Mouse (Mus musculus): ENCODE results near the gene Tenm3. TPM values are rescaled to one million over a fixed set of nuclear protein-coding genes. Genes with fewer than 3 reads are reported as not detected.

Gene Tenm3
- total RNA-seq, 2 experiments from 2014 or later, result 62.2 to 70.6 TPM

DNA sequence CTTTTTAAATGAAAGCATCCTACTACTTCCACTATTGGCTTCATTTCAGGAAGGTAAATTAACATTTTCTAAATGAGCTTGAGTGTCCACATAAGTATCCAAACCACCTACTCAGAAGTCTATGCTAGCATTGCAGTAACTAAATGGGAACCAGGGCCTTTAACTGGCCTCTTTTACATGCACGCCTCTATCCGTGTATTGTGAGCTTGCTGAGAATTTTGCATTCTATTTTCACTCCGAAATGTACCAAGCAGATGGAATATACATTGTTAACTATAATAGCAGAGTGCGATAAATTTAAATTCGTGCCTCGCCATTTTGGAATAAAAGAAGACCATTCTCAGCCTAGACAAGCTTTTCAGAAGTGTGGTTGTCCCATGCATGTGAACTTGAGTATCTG lies 521.5 kb downstream of the Tenm3 start:
- peak in 1 of 2 experiments; percentile 82 for DNase-seq (ENCODE audit: low spot score in 2 of 2)

DNA sequence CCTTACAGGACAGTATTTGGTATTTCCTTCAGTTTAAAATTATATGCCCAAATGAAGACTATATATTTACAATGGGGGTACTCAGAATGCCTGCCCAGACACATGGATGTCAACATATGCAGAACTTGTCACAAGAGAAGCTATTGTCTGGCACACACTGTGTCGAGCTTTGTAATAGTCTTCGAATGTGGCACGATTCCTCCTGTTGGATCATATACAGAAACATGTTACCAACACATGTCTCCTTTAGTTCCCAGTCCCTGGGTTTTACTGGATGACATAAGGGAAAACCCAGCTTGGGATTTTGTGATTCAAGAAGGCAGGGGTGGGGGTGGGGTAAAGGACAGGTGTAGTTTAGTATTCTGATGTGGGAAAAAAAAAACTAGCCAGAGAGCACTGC lies 524.1 kb downstream of the Tenm3 start:
- intact Hi-C loops (cut with DNase I), result no loop called here

More for the DNA sequence above, 521.5 kb downstream of the Tenm3 start:
- intact Hi-C loops (cut with DNase I), result no loop called here

DNA sequence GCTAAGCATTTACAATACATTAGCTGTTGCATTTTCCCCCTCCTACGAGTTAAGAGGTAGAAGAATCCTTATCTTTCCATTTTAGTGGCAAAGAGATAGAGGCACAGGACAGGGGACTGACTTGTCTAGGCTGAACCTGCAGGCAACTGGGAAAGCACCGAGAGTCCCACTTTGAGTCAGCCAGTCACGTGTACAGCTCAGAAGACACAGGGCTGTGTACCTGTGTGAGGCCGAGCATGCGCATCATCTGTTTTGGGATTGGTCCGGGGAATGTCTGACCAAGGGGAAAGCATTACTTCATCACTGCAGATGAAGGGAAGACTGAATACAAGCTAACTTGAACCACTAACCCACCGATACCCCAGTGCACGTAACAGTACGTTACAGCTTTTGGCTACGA lies 526.3 kb downstream of the Tenm3 start:
- intact Hi-C loops (cut with DNase I), result no loop called here
- DNase-seq (ENCODE audit: low spot score in 2 of 2), result peak in 1 of 2 experiments; percentile 26

More for the DNA sequence above, 524.1 kb downstream of the Tenm3 start:
- DNase-seq (ENCODE audit: low spot score in 2 of 2), result no peak

DNA sequence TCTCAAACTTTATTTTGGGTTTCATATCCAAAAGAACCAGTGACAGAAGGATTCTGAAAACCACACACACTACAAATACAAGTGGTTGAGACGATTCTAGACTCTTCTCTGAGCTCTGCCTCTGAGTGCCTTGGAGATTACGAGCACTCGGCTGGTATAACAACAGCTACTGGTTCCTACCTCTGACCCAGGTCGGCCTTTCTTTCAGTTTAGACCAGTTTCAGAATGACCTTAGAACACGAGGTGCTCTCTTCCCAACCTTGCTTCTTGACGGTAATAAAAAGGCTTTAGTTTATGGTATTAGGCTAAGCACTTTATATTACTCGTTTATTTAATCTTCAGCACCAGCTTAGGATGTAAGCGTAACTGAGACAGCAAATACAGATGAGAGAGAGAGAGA lies 528.1 kb downstream of the Tenm3 start:
- intact Hi-C loops (cut with DNase I), result no loop called here
- no peak for DNase-seq (ENCODE audit: low spot score in 2 of 2)

DNA sequence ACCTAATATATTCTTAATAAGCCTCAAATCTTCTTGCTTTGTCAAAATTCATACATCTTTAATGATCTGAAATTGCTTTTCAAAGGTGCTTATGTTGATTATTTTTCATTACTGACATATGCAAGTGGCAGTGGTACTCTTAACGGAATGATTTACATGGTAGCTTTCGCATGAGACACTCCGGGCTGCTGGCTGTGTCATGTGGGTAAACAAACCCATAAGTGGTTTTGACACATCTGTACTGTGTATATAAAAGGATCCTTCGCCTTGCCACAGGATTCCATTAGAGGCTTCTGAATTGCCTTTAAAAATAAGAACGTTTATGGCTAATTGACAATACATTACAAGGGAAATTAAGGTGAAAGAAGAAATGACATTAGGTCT lies 529.8 kb downstream of the Tenm3 start:
- peak in 1 of 2 experiments; percentile 23 for DNase-seq (ENCODE audit: low spot score in 2 of 2)
- intact Hi-C loops (cut with DNase I), result loop anchor here (5.0 kb wide), 3 partner anchors 63 to 243 kb away; no protein-coding TSS in a partner anchor

DNA sequence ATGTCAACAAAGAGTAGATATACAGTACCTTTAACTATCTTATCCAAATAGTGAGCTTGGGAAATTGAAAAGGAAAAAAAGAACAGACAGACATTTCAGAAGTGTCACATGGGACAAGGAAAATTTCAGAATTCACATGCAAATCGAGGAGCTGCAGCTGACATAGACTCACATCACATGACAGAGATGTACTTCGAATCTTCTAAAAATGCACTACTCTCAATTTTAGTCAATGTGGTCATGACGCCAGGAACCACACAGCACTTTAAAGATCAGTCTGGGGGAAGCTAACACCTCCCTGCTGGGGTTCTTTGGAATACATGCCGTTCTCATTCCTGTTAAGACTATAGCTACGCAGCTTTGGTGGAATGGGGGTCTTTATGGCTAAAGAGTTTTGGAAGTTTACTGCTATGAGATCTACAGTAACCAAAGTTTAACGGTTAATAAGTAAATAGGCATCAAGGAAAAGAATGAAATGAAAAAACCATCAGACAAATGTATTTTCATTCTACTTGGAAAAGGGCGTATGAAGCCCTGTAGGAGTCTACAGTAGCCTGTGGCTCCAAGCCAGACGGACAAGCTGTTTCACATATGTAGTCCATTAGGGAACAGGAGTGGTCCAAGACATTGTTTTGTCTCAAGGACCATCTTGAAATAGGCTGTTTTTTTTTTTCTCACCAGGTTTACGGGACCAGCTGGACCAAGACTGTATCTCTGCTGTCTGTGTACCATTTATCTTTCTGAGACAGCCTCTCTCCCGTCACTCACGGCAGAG lies 530.4 kb downstream of the Tenm3 start:
- DNase-seq (ENCODE audit: low spot score in 2 of 2), result peak in 1 of 2 experiments; percentile 87

DNA sequence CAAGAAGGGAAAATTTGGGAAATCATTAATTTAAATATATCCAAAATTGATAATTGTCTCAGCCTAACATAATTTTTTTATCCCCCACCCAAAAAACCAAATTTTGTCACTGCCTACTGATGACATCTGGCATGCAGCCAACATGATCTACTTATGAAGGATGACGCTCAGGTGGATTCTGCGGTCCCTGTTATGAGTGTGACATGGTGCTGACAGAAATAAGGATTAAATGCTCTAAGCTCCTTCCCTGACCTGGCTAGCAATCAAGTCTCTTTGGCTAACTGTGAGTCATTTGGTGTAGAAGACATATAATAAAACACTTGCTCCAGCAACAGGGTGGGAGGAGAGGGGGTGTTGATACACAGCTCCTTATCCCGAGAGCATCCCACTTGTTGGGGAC lies 532.0 kb downstream of the Tenm3 start:
- peak in 1 of 2 experiments; percentile 44 for DNase-seq (ENCODE audit: low spot score in 2 of 2)
- intact Hi-C loops (cut with DNase I), result loop anchor here (5.0 kb wide), 3 partner anchors 66 to 246 kb away; no protein-coding TSS in a partner anchor

More for the DNA sequence above, 530.4 kb downstream of the Tenm3 start:
- intact Hi-C loops (cut with DNase I), result loop anchor here (5.0 kb wide), 3 partner anchors 64 to 244 kb away; no protein-coding TSS in a partner anchor

DNA sequence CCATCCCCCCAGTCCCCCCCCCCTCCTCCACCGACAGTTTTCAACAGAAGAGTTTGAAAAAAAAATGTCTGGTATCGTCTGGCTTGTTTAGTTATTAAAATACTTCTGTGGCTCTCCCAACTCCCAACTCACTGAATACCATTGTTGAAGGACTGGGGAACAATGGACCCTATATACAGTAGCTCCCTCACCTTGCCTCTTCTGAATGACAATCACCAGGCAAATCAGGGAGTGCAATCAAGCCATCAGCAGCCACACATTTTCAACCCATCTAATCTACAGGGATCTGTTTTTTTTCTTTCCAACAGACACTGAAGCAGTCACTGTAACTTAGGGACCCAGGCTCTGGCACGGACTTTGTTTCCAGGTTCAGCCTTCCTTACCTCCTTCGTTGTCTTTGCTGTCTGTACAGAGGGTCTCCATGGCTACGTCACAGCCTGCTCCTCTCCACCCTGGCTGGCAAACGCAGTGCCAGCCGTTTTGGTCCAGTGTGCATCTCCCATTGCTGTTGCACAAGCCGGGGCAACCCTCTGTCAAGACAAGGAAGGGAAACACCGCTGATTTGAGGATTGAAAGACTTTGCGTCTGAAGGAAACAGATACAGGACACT lies 533.4 kb downstream of the Tenm3 start:
- intact Hi-C loops (cut with DNase I), result loop anchor here (5.0 kb wide), 3 partner anchors 67 to 247 kb away; no protein-coding TSS in a partner anchor
- DNase-seq (ENCODE audit: low spot score in 2 of 2), result no peak

DNA sequence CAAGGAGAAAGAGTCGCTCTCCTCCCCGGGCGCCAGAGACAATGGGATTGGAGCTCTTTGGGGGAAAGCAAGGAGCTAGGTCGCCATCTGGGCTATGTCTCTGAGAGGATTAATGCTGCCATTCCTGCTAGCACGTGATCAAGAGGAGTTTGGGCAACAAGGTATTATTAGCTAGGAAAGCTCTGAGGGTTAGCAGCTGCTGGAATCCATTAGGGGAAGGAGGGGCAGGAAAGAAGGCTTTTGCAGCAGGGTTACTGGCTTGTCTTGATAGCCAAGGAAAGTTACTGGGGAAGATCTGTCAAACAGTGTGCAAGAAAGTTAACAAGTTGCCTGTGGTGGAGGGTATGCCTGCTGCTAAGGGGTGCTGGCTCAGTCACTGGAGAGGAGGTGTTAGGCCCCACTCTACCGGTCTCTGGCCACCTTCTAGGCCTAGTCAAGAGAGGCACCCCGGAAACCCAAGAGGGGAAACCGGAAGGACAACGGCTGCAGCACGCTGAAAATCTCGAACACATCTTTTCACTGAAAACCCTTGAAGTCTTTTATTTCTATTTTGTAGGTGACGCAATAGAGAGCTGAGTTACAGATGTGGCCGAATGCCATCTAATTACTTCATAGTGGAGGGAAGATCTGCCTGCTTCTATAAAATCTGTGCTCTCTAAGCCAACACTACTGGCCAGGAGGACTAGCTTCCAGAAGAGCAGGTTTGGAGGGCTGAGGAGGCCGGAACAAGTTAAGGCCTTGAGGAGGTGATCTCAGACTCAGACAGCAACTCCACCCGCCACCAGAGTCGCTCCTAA lies 534.4 kb downstream of the Tenm3 start:
- intact Hi-C loops (cut with DNase I), result no loop called here
- no peak for DNase-seq (ENCODE audit: low spot score in 2 of 2)

DNA sequence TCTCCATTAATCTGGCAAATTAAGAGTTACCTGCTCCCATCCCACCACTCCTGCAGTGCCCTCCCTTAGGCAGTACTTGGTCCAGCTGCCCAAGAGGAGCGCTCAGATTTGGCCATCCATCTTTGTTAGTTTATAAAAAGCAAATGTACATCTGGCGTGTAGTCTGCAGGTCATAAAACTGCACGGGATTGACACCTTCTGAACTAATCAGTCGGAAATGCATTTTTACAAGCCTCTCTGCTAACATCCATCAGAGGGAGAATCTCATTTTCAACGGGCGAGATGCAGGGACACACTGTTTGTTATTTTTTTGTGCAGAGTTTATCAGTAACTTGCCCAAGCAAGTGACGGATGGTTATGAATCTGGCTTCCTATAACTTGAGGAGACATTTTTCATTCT lies 539.5 kb downstream of the Tenm3 start:
- intact Hi-C loops (cut with DNase I), result no loop called here
- DNase-seq (ENCODE audit: low spot score in 2 of 2), result no peak

DNA sequence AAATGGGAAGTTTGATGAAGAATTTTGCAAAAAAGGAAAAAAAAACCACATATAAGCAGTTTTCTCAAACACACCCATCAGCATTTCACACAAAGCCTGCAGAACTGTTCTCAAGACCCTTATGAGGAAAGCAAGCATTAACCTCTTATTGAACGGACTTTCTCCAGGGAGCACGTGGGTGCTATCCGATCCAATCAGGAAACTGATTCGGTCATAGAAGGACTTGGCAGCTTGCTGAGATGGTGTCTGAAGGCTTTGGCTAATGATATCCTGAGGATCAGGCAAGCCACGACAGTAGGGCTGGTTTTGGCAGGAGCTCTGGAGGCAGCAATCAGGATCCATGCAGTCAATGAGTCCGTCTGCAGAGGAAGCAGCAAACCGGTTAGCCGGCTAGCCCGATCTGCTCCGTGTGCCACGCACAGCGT lies 543.1 kb downstream of the Tenm3 start:
- DNase-seq (ENCODE audit: low spot score in 2 of 2), result peak in 1 of 2 experiments; percentile 39
- intact Hi-C loops (cut with DNase I), result no loop called here

DNA sequence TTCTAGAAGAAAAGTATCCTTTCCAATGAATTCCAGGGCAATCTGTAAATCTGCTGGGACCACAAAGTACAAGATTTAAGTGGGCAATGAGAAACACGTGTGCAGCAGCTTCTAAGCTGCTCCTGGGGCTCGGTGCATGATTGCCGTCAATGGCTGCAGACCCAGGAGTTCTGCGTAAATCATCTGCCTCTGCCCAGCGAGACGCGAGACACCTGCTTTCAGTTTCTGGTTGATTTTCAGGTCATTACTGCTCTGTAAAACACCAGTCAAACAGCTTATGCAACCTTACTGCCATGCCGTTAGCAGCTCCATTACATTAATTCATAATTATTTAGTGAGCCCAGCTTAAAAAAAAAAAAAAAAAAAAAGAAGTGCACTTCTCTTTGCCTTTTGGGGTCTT lies 543.7 kb downstream of the Tenm3 start:
- DNase-seq (ENCODE audit: low spot score in 2 of 2), result no peak
- intact Hi-C loops (cut with DNase I), result no loop called here

DNA sequence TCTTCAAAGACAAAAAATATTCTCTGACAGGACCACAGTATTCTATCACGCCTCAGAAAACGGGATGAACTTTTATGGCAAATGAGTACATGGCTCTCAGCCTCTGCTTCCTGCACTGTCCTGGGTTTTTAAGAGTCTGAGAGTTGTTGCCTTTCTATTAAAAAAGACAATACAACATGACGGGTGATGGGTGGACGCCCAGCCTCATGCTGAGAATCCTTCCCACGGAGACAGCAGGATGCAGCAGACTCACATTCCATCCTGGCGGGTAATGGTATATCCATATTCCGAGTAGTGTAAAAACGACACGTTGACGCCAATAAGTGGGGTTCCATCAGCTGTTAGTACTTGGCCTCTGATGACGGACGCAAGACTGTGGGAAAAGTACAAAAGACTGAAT lies 544.4 kb downstream of the Tenm3 start:
- DNase-seq (ENCODE audit: low spot score in 2 of 2), result no peak
- intact Hi-C loops (cut with DNase I), result no loop called here

DNA sequence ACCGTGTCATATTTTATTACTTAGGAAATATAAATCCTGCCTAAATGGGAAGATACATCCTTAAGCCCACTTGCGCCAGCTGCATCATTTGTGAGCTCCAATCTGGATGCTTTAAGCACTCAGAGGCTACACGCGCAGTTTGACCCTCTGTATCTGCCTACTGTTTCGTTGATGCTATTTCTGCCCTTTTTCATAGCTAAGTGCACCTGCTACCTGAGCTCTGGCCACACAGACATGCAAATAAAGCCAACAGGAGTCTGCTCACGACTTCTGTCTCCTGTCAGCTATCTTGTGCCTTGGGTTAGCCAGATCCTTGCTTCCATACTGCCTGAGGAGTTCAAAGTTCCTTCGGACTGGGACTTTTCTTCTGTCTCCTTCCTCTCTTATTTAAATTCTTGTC lies 547.4 kb downstream of the Tenm3 start:
- DNase-seq (ENCODE audit: low spot score in 2 of 2), result no peak
- intact Hi-C loops (cut with DNase I), result no loop called here

DNA sequence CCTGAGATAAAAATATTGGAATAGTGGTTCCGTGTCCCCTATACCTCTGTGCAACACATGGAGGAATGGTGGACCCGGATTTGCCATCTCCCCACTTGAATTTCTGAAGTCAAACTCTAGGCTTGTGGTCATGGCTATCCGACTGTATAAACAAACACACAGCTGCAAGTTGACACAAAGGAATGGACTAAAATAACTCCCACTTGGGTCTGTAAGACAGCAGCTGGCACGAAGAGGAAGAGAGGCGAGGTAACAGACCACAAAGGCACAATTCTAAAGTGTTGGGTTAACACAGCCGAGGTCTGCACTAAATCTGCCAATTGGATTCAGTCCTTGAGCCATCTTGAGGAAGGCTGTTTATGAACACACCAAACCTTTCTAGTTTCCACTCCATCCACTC lies 548.2 kb downstream of the Tenm3 start:
- no peak for DNase-seq (ENCODE audit: low spot score in 2 of 2)
- intact Hi-C loops (cut with DNase I), result no loop called here

DNA sequence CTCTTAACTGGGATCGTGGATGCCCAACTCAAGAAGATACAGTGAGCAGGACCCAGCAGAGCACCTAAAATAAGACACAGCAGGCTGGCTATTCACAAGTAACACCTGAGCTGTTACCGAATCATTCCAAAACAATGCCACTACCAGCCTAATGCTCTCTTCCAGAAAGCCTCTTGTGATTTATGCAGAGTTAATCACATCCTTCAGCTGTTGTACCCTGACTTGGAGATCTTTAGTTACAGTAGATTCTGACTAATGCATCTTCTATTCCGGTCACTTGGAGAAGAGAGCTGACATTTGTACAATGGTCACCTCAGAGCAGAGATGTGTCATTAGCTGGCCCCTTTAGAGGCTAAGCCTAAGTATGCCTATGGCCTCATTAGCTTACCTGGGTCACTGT lies 550.0 kb downstream of the Tenm3 start:
- intact Hi-C loops (cut with DNase I), result no loop called here
- DNase-seq (ENCODE audit: low spot score in 2 of 2), result no peak

DNA sequence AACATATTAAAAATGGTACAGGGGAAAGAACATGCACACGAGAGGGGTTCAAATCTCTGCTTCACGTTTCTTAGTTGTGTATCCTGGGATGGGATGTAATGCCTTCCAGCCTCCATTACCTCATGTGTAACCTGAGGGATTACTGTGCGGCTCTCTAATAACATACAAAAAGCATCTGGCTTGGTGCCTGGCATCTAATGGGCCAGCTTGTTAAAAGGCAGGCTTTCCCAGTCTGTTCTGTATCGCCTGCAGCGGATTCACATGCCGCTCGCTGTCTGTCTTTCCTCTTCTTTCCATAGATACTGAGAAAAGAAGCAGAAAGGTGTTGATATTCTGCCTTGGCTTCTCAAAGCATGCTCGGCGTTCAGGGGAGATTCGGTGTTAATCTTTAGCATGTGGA lies 558.3 kb downstream of the Tenm3 start:
- intact Hi-C loops (cut with DNase I), result no loop called here
- DNase-seq (ENCODE audit: low spot score in 2 of 2), result no peak

DNA sequence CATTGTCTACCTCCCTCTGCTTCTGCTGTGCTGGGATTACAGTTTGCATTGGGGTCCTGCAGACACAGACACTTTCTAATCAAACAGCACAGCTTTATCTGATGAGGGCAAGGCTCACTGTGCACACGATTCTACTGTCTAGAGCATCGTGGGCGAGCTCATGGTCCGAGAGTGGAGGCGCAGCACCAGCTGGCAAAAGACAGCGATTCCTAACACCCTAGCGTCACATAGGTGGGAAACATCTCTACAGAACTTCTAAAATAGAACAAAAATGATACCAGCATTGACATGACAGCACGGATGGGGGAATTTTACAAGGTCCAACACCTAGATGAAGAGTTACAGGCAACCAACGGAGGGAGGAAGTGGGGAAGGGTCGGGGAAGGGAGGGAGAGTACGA lies 561.9 kb downstream of the Tenm3 start:
- intact Hi-C loops (cut with DNase I), result no loop called here
- peak in 1 of 2 experiments; percentile 52 for DNase-seq (ENCODE audit: low spot score in 2 of 2)

DNA sequence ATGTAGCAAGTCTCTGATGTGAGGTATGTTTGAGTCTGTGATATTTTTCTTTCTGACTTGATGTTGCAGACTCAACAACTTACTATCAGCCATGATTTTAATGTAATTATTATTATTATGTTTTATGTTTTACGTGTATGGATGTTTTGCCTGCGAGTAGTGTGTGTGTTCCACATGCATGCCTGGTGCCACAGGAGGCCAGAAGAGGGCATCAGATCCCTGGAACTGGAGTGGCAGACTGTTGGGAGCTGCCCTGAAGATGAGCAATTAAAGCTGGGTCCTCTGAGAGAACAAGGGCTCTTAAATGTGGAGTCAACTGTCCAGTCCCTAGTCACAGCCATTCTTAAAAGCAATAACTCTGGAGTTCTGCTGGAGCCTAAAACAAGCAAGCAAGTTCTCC lies 564.4 kb downstream of the Tenm3 start:
- no peak for DNase-seq (ENCODE audit: low spot score in 2 of 2)
- intact Hi-C loops (cut with DNase I), result no loop called here

DNA sequence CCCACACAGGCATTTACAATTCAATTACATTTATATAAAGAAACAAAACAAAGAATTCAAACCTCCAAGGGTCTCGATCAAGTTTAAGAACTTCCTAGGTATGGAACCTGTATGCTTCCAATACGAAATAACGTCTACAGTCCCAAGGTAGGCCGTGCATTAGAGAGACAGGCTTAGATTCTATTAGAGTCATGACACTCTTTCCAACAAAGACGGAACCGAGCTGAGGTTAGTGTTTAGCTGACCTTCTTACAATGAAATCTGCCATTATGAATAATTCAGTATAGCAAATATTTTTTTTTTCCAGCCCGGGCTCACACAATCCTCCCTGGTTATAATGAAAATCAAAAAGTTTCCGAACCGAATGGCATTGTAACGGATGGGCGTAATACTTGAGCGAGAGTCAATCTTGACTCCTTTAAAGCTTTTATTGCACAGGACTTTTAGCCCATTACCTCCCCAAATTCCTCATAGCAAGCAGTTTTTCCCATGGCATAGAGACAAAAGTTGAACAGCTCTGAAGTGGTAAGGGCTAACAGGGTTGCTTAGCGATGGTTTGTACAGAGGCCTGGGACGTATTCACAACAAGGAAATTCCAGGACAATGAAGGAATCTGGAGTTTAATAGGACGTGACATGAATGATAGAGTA lies 565.6 kb downstream of the Tenm3 start:
- intact Hi-C loops (cut with DNase I), result no loop called here
- DNase-seq (ENCODE audit: low spot score in 2 of 2), result no peak

All from left cerebral cortex, postnatal 25 days (tissue).